In genomic region chr2:172320878-172321277, GRCm38 (mm10) we compare ENCODE assay signal across 8 mouse cellular contexts. TPM values are rescaled to one million over a fixed set of nuclear protein-coding genes. Genes with fewer than 3 reads are reported as not detected.
DNase-seq lines count a peak whose midpoint lies in the region; ATAC-seq lines count a peak whose summit lies in the region.

No protein-coding gene starts in this region.

- 0 out of 2 replicates have a peak, but pooled peaks cover 4% of the 10 kb centered on the region for H3K27me3 ChIP-seq in kidney, embryonic 15.5 days
- no peaks in the 10 kb centered on the region for H3K27me3 ChIP-seq in liver, embryonic 11.5 days (replicated peaks; ENCODE audit: control insufficient read depth, insufficient read depth, low read length)
- no peaks in the 10 kb centered on the region for H3K27me3 ChIP-seq in splenic B cell, adult 2 months (ENCODE audit: control insufficient read depth, insufficient read depth, low read length, poor library complexity, severe bottlenecking)

- H3K27ac ChIP-seq in kidney, embryonic 15.5 days: no peak overlapping the region
- no peak overlapping the region for H3K27ac ChIP-seq in liver, embryonic 11.5 days (ENCODE audit: low read depth, low read length)

- no peaks in the 10 kb centered on the region for H3K36me3 ChIP-seq in kidney, embryonic 15.5 days
- no peaks in the 10 kb centered on the region for H3K36me3 ChIP-seq in liver, embryonic 11.5 days (ENCODE audit: control insufficient read depth, insufficient read depth, low read length)
- no peaks in the 10 kb centered on the region for H3K36me3 ChIP-seq in splenic B cell, adult 2 months (ENCODE audit: control insufficient read depth, insufficient read depth, low read length, poor library complexity, severe bottlenecking)

- H3K4me3 ChIP-seq in kidney, embryonic 15.5 days (replicated peaks): no peak overlapping the region
- no peak overlapping the region for H3K4me3 ChIP-seq in liver, embryonic 11.5 days (ENCODE audit: low read depth, low read length)

- no peak overlapping the region for H3K4me2 ChIP-seq in kidney, embryonic 15.5 days
- no peak overlapping the region for H3K4me2 ChIP-seq in liver, embryonic 11.5 days

- peak; percentile 26 for DNase-seq in kidney, adult 18-20 months
- DNase-seq in ZHBTc4 (ENCODE audit: low read depth, low spot score): peak; percentile 73
- DNase-seq in embryo, embryonic 11.5 days (ENCODE audit: low read depth, low spot score): peak; percentile 67
- DNase-seq in liver, embryonic 11.5 days (ENCODE audit: low spot score): peak; percentile 66
- DNase-seq in splenic B cell, adult 2 months (ENCODE audit: low read depth, low spot score): peak; percentile 11
- no peak for DNase-seq in layer of hippocampus, postnatal 36 days

- H3K4me1 ChIP-seq in kidney, embryonic 15.5 days: no peaks in the 10 kb centered on the region
- no peaks in the 10 kb centered on the region for H3K4me1 ChIP-seq in liver, embryonic 11.5 days (replicated peaks; ENCODE audit: control insufficient read depth, insufficient read depth, low read length)

- 9% methylated on average over 9 of the region's 9 CpGs for WGBS in kidney, embryonic 15.5 days
- 16% methylated on average over 9 of the region's 9 CpGs for WGBS in liver, embryonic 11.5 days

- H3K9me3 ChIP-seq in kidney, embryonic 15.5 days (replicated peaks): no peaks in the 10 kb centered on the region
- no peaks in the 10 kb centered on the region for H3K9me3 ChIP-seq in liver, embryonic 11.5 days (ENCODE audit: control insufficient read depth, low read length)

- no peak for ATAC-seq in kidney, embryonic 15.5 days (replicated peaks; ENCODE audit: low FRiP score)
- ATAC-seq in liver, embryonic 11.5 days (replicated peaks; ENCODE audit: low FRiP score): no peak
- no peak for ATAC-seq in cerebellum, adult (ENCODE audit: insufficient number of reproducible peaks, low FRiP score, low TSS enrichment)

- H3K9ac ChIP-seq in kidney, embryonic 15.5 days: no peak overlapping the region
- no peak overlapping the region for H3K9ac ChIP-seq in liver, embryonic 11.5 days (ENCODE audit: low read depth, low read length)

RNA-seq across cellular contexts. Expression of gene Fam210b, which starts 24.5 kb away (rescaled TPM):
- polyA plus RNA-seq in kidney, embryonic 15.5 days (2015; fragmentation: Nextera tagmentation; extraction: Ambion mirVana): 10.4 and 11.9 TPM in 2 replicates
- 56.2 and 63.7 TPM in 2 replicates for polyA plus RNA-seq in liver, embryonic 11.5 days (2014; fragmentation: Nextera tagmentation; extraction: Ambion mirVana)
- 10 to 100 TPM; 22.8 to 24.2 TPM for total RNA-seq in layer of hippocampus, postnatal 36 days (2021)

RNA-seq across cellular contexts. Expression of gene Aurka, which starts 49.5 kb away (rescaled TPM):
- polyA plus RNA-seq in kidney, embryonic 15.5 days (2015; fragmentation: Nextera tagmentation; extraction: Ambion mirVana): 112 TPM in 2 replicates
- polyA plus RNA-seq in liver, embryonic 11.5 days (2014; fragmentation: Nextera tagmentation; extraction: Ambion mirVana): 190 and 215 TPM in 2 replicates
- total RNA-seq in layer of hippocampus, postnatal 36 days (2021): 1 to 10 TPM; 2.2 to 2.4 TPM

RNA-seq across cellular contexts. Expression of gene Cstf1, which starts 49.6 kb away (rescaled TPM):
- polyA plus RNA-seq in kidney, embryonic 15.5 days (2015; fragmentation: Nextera tagmentation; extraction: Ambion mirVana): 40.3 and 42.7 TPM in 2 replicates
- polyA plus RNA-seq in liver, embryonic 11.5 days (2014; fragmentation: Nextera tagmentation; extraction: Ambion mirVana): 50.5 and 57.8 TPM in 2 replicates
- total RNA-seq in layer of hippocampus, postnatal 36 days (2021): 10 to 100 TPM; 24.3 to 28.8 TPM

Comparison
In these comparisons a context has a peak if more than half of its experiments do, and no peak if none do; other contexts are left out.
1. DNase-seq: peak in kidney, adult 18-20 months (single experiment), ZHBTc4 (single experiment), embryo, embryonic 11.5 days (single experiment), liver, embryonic 11.5 days (single experiment) and splenic B cell, adult 2 months (single experiment); none in layer of hippocampus, postnatal 36 days (0 of 2).